Mouse (Mus musculus): ENCODE data around the gene Ugt1a7c.

DNA sequence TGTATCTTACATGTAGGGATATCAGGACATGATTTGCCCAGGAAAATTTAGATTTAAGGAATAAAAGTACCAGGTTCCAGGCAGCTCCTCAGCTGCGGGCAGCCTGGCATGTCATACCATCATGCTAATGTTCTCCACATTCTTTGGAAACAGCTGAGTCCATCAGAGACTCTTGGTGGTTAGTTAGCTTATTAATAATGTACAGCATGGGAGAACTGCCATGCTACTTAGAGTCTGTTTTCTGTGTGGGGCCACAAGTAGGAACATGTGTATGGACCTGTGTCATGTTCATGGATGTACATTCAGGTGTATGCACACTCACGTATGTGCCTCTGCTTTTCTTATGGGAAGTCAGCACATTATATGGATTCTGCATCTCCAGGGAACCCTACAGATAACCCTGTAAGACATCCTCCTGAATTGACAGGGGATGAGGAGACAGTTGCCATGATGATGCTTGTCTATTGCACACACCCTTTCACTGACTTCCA is 119.6 kb downstream of the Ugt1a7c start:
- no peak for TF ChIP-seq POLR2A (IDR thresholded peaks at IDR 0.05; ENCODE audit: borderline replicate concordance, low read depth, low read length)
- no peak for TF ChIP-seq CTCF (IDR thresholded peaks at IDR 0.05; ENCODE audit: low read depth, low read length)

Data from bone marrow macrophage, adult 2 months (primary cell).